Mouse (Mus musculus) right cerebral cortex, adult 2 months (tissue): ENCODE data around the gene Fcrlb.

Experiments
- DNase-seq, 2 experiments: peaks; one replicate each; pipeline ENCODE4 v3.0.0; 2021 to 2022; ENCODE audit warnings: low spot score in 2 of 2

Fcrlb gene

DNA sequence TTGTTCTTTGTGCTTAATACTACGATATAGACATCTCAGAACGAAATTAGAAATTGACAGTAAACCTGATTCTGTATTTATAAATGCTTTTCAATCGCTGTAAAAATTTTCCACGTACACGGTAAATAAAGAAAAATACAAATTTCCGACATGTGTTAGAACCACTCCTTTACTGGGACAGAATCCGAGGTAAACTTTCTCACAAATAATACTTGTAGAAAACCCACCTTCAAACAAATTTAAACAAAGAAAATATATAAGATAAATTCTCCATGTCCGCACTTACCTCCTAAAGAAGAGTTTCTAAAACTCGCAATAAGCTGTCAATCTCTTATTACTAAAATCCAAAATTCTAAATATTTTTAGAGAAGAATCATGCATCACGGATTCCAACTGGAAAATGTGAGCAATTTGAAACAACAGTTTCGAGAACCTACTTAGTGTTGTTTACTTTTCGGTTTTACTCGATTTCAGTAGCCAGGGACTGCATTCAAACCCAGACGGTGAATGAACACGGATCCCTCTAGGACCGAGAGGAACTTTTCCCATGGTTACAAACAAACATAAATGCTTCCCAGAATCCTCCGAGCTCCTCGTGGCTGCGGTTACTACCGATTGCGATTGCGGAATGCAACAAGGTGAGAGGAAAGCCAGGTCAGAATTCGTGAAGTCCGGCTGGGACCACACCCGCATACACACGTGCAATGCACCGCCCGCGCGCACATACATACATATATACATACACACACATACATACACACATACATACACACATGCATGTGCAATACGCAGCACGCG, 44.4 kb downstream of the Fcrlb start:
- peak; percentile 85 to 89 for DNase-seq

DNA sequence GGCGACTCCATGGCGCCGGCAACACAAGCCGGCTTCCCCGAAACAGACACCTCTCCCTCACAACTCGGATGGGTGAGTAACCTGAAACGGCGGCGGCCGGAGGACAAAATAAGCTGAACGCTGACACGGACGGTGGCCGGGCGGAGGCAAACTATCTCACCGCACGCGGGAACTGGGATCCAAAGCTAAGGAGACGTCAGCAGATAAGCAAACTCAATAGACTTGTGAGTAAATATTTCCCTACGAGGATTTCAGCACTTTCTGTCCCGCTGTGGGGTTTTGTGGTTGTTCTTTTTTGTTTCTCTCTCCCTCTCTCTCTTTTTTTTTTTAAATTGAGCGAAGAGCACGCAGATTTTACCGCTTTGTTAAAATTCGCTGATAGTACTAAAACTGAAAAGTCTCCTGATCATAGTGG, 45.0 kb downstream of the Fcrlb start, which contains the start of gene Atf6:
Gene Atf6, minus strand, starts transcription at position 81 of the 415 bp plus-strand sequence.
- peak; percentile 98 to 99 for DNase-seq

DNA sequence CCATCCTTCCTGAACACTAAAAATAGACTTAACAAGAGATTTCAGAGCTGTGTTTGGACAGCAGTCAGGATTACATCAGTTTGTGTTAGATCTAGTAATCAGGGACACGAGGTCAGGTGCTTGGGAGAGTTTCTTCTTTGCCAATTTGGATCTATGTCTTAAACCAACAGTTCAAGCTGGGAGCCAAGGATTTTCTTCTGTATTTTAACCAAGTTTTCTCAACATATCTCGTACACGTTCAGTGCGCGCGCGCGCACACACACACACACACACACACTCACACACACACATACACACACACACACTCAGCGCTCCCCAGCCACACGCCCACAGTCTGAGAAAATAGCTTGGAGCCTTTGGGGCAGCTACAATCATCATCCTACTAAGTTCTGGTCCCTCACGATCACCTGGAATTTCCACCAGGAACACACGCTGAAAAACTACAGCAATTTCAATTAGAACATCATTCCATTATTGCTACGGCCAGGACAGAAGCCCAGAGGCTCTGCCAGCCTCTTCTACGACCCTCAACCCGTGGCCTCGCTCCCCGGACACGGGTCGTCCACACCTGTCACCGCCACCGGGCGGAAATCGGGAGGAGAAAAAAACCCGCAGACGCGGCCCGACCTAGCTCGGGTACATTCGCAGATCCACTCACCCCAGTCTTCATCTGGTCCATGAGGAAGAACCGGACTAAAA, 45.6 kb downstream of the Fcrlb start:
- DNase-seq, result peak; percentile 43 to 46

DNA sequence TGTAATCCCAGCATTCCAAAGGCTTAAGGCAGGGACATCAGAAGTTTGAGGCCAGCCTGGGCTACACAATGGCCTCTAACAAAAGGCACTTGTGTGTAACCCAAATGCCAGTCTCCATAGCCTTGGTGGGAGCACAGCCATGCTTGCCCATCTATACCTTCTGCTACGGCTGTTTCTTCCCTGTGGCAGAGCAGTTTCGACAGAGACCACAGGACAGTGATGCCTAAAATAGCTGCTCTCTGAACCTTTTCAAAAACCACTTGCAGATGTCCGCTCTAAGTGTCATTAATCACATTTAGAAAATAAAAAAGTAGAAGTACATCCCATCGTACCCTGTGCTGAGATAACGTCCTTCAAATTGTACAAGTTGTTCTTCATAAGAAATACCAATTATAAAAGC, 47.3 kb downstream of the Fcrlb start:
- no peak for DNase-seq

DNA sequence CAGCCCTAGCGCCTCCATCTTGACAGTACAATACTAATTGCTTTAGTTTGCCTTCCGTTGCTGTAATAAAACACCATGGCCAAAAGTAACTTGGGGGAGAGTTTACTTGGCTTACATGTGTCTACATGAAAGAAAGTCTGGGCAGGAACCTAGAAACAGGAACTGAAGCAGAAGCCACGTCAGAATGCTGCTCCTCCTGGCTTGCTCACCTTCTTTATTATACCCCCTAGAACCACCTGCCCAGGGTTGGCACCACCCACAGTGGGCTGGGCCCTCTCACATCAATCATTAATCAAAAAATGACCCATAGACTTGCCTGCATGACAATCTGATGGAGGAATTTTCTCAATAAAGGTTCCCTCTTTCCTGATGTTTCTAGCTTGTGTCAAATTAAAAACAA, 48.0 kb downstream of the Fcrlb start:
- no peak for DNase-seq

DNA sequence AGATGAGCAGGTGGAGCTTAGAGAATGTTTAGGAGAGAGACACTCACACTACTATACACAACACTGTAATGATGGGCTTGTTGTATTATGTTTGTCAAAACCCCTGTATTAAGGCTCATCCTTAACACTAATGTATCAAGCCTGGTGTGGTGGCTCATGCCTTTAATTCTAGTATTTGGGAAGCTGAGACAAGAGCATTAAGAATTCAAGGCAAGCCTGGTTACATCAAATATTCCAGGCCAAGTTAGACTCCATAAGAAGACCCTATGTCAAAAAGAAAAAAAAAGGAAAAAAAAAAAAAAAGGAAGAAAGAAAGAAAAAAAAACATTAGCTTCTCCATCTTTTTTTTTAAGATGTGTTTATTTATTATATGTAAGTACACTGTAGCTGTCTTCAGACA, 48.5 kb downstream of the Fcrlb start:
- no peak for DNase-seq

DNA sequence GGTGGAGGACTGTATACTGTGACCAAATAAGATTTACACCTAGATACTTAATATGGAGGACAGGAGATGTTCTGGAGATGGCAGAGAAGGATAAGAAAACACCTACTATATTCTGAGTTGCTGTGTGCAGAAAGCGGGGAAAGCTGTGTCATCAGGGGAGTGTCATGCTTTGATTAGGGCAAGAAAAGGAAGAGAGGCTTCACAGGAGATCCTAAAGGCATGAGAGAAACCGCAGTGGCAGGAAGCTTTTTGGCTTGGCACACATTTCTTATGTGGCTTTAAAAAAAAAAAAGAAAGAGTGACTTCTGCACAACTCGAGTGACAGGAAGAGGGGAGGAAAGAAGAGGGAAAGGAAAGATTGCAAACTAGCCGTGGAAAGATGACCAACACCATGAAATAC, 49.7 kb downstream of the Fcrlb start:
- no peak for DNase-seq

DNA sequence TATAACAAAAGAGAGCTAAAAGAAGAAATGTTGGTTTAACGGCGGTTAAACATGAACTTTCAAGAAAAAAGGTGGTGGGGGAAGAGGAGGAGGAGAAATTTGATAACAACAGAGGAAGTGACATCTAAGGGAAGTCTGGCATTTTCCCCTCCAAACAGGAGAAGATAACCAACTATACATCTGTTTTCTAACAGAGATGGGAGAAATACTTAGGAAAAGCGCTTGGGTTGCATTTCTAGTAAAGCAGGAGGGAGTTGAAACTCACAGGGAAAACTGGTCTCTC, 50.4 kb downstream of the Fcrlb start:
- no peak for DNase-seq

DNA sequence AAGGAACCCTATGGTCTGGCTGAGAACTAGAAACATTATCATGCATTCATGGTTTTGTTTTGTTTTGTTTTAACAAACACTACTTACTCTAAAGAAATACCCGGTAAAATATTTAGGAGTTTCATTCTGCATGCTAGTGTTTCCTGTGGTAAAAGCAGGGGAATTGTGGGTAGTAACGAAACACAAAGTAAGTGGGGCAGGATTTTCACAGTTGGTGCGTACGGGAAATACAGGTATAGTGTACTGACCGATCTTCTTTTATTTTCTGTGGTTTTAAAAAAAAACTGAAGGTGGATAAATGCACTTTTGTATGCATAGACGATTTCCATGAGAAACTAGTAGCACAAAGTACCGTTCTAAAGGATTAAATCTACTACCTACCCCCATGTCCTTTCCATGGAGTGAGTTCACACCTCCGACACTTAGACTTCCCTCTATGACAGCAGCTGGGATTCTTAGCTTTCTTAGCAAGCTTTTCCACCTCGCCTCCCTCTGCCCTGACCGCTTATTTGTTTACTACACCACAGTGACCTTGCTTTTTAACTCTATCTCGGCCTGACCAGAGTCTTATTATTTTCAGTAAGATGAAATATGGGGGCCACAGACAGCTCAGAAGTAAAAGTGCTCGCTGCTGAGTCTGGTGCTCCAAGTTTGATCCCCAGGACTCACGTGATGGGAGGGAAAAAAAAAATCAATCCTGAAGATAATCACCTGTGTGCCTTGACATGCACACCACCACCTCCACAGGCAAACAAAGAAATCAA, 50.9 kb downstream of the Fcrlb start:
- no peak for DNase-seq

DNA sequence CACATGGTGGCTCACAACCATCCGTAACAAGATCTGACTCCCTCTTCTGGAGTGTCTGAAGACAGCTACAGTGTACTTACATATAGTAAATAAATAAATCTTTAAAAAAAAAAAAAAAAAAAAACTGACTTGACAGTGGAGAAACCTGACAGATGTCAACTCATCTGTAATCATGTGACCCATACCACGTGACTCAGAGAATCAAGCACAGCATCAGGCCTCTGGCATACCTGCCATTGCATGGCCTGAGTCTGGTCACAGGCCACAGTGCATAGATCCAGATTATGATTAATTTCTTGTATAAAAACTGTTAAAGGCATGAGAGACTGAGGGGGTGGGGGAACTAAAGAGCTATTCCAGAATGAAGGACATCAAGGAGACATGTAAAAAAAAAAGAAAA, 53.9 kb downstream of the Fcrlb start:
- DNase-seq, result no peak

DNA sequence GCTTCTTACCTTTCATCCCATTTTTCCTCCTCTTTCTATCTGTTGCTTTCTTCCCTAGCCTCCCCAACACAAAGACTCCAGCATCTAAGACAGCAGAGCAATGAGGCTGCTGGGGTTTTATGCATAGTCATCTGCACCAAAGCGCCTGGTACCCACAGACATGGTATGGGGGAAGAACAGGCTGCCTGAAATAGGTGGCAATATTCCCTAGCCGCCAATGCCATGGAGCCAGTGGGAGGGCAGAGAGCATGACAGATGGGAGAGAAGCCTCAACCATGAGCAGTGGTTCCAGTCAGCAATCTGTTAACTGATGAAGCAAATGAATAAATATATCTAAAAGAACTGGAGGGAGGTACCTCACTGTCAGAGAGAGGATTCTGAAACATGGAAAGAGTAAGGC, 55.4 kb downstream of the Fcrlb start:
- DNase-seq, result peak; percentile 40 to 54
